Mouse (Mus musculus): ENCODE measurements around the gene Pidd1.
A peak's percentile ranks its signal among the peaks of the same experiment; 100 is the strongest.

Pidd1 gene

GRCm38 (mm10) chr7:141435856-141436522, 7.8 kb downstream of the Pidd1 start:
- no peak for DNase-seq (ENCODE audit: low spot score)

DNA sequence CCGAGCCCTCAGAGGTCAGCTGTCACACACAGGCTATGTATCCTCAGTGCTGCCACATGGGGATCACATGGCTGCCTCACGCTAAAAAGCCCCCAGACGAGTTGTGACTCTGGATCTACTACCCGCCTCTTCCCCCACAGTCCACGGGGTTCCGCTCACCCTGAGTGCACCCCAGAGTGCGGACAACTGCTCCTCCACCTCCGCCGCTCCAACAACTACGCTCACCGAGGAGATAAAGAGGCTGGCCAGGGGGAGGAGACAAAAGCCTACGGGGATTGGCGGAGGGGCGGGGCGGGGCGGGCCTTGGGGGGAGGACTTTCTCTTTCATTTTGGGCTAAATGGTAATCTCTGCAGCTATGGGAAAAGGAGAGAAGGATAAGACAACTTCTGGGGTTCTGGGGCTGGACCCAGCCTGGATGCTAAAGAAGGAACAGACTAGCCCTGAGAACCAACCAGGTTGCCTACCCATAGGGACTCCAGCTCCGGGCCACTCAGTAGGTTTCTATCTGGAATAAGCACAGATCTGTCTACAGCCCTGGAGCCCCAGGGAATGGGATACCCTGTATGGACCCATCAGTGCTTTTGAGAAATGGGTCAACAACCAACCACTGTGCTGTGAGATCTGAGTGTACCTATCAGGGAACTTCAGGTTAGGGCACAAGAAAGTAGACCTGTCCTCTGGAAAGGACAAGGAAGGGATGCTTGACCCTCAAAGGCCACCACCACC, 8.5 kb downstream of the Pidd1 start:
- no peak for DNase-seq (ENCODE audit: low spot score)

- peak; percentile 66 for DNase-seq (ENCODE audit: low spot score)
These were observed 9.4 kb downstream of the Pidd1 start for GRCm38 (mm10) chr7:141434464-141434863.

GRCm38 (mm10) chr7:141433517-141434400, 10.1 kb downstream of the Pidd1 start:
- DNase-seq (ENCODE audit: low spot score): no peak

GRCm38 (mm10) chr7:141432741-141433516, 10.9 kb downstream of the Pidd1 start:
- DNase-seq (ENCODE audit: low spot score): no peak

DNA sequence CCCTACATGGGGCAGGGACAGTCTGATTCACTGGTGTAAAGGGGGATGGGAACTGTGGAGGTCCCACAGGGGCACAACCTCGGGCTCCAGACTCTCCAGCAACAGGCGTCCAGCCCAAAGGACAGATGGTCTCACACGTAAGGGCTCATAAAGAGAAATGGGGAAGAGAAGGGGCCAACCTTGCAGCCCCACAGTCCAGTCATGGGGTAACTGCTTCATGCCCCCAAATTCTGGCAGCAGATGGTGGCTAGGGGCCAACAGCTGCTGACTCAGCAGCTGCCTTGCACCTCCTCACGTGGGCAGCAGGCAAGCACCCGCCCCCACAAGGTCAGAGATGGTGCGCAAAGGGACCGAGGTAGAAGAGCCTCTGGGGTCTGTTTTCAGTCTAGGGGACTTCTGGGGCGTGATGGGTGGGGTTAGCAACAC, 11.6 kb downstream of the Pidd1 start:
- no peak for DNase-seq (ENCODE audit: low spot score)

DNA sequence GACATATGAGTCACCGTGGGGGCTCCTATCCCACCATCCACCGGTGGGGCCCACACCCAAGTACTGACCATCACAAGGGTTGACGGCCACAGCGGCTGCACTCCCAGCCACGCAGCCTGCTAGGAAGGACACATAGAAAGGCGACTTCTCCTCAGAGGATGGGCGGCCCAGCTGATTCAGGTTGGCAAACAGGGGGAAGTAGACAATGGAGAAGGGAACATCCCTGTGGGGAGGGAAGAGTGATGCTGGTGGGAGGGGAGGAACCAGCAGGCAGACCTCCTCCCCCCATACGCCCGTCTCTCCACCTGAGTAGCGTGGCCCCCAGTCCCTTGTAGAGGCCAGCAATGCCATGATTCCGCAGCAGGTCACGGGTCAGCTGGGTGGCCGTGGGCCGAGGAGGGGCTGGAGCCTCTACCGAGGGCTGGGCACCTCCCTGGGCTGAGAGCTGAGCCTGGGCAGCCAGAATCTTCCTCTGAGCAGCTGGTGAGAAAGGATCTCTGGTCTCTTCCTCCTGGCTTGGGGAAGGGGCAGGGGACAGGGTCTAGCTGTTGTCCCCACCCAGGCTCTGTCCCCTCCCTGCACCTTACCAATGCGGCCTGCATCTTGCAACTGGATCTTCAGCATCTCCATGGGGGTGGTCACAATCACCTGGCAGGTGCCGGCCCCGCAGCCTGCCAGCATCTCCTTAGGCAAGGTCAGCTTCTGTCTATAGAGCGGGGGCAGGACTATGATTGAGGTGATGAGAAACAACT, 12.2 kb downstream of the Pidd1 start:
- DNase-seq (ENCODE audit: low spot score): no peak

DNA sequence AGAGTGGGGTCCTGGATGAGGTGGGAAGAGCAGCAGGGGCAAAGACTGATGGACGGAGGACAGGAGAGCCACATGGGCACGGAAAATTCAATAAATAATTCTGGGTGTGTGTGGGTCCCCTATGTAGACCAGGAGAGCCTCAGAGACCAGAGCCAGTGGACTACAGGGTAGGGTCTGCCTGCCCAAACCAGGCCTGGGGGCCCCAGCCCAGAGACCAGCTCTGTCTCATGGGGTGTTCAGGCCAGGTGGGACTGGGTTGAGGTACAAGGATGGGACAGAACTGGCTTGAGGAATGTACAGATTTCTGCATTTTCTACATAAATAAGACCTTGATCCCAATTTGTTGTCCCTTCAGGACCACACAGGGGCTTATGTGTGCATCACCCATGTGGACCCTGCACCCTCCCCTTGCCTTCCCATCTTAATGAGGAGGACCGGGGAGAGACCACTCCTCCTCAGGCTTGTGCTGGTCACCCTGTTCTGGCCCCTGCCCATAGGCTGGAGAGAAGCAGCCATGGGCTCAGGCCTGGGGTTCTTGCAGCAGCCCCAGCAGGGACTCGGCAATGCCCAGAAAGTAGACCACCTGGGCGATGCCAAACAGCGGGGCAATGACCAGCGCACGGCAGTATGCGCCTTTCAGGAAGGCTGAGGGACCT, 13.1 kb downstream of the Pidd1 start:
- no peak for DNase-seq (ENCODE audit: low spot score)

DNA sequence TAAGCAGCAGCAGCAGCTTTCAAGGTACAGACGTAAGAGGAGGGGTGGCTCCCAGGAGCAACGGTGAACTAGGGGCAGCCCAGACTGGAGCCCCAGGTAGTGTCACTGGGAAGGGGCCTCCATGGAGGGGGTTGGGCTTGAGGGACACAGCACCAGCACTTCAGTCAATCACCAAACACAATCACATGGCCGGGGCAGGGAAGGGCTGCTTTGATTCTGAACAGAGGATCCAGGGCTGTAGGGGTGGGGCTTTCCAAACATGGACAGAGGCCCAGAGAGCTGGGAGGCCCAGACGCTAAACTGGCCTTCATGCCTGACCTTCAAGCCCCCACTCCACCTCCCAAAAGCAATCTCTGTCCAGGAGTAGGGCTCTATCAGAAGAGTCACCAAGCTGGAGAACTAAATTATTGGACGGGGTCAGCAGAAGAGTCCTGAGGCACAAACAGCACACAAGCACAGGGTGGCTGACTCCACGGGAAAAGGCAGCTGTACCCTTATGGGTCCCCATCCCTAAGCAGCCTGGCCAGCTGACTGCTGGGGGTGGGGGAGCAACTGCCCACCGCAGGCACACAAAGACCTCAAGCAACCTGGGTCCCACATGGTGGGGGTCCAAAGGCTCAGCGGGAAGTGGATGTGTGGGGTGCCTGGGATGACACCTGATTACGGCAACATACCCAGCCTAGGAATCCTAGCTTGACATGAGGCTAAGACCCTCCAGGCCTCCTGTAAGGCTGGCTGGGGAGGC, 13.8 kb downstream of the Pidd1 start:
- no peak for DNase-seq (ENCODE audit: low spot score)

DNA sequence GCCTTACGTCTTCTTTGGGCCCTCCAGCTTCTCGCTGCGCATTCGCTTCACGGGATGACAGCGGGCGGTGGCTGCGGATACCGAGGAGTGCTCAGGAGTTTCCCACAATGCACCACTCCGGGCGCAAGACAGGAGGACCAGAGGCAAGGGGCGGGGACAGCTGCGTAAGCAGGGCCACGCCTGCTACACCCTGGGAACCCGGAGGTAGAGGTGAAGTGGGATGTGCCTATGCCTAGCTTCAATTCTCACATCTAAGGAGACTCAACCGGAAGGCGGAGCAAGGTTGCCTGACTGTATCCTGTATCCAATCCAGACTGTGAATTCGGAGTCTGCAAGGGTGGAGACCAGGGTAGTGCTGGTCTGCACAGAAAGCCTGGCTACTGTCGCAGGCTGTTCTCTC, 14.5 kb downstream of the Pidd1 start, which contains the start of gene Cend1:
TSS of gene Cend1 (minus strand) at position 182 of the 400 bp plus-strand sequence.
- peak; percentile 89 for DNase-seq (ENCODE audit: low spot score)

DNA sequence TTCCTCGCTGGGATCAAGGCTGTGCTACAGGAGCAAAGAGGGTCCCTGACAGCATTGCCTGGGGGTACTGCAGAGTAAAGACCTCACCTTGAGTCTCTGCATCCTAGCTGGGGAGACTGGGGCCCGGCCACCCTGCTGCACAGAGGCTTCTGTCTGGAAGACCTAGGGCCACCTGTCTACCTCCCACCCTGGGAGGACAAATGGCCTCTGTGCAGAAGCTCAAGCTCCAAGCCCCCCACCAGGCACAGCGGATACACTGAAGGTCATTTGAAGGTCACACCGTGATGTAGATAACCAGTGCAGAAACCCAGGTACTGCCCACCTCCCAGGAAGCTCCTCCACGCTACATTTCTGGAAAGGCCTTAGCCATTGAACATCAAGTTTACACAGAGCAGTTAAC, 15.1 kb downstream of the Pidd1 start:
- DNase-seq (ENCODE audit: low spot score): no peak

DNA sequence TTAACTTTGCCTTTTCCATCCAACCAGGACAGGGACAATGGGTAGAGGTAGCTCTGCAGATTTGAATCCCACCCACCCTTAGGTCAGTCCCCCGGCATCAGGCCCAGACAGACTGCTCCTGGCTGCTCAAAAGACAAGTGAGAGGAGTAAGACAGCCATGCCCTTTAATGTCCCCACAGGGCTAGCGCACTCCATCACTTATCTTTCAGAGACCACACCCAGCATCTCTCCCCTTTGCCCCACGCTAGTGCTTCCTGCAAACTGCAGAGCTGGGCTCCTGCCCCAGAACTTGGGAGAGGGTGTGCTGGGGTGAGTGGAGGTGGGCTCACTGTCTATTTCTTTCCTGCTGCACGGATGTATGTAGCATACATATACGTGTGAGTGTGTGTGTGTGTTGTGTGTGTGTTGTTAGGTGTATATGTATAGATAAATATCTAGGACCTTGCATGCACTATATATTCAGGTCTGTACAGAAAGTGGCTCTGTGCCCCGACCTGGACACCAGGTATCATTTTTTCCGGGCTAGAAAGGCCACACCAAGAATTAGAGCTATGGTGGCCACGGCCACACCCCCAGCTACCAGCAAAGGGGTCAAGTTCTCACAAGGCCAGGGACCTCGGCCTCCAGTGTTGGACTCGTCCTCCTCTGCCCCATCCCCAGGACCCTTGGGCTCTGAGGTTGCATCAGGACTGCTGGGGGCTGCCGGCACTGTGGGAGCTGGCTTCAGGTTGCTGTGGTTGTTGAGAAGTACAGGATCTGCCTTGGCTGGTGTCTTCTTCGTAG, 16.7 kb downstream of the Pidd1 start:
- DNase-seq (ENCODE audit: low spot score): no peak

- DNase-seq (ENCODE audit: low spot score): no peak
These were observed 20.0 kb downstream of the Pidd1 start for GRCm38 (mm10) chr7:141423811-141424210.

- DNase-seq (ENCODE audit: low spot score): no peak
These were observed 23.7 kb downstream of the Pidd1 start for GRCm38 (mm10) chr7:141420030-141420702.

DNA sequence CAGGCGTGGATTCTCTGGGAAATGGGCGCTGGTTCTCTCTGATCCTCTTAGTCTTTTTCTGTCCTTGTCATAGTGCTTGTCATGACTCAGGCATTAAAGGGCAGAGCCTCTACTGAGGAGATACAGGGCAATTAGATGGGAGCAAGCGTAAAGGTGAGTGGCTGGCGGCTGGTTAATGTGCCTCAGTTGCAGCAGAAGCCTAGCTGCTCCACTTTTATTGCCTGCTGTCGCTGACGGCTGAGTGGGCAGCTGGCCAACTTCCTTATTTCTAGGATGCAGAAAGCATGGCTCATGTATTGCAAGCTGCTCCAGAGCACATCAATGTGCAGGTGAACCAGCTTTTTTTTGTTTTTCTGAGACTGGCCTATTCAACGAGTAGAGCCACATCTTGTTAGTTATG, 24.9 kb downstream of the Pidd1 start:
- no peak for DNase-seq (ENCODE audit: low spot score)

DNA sequence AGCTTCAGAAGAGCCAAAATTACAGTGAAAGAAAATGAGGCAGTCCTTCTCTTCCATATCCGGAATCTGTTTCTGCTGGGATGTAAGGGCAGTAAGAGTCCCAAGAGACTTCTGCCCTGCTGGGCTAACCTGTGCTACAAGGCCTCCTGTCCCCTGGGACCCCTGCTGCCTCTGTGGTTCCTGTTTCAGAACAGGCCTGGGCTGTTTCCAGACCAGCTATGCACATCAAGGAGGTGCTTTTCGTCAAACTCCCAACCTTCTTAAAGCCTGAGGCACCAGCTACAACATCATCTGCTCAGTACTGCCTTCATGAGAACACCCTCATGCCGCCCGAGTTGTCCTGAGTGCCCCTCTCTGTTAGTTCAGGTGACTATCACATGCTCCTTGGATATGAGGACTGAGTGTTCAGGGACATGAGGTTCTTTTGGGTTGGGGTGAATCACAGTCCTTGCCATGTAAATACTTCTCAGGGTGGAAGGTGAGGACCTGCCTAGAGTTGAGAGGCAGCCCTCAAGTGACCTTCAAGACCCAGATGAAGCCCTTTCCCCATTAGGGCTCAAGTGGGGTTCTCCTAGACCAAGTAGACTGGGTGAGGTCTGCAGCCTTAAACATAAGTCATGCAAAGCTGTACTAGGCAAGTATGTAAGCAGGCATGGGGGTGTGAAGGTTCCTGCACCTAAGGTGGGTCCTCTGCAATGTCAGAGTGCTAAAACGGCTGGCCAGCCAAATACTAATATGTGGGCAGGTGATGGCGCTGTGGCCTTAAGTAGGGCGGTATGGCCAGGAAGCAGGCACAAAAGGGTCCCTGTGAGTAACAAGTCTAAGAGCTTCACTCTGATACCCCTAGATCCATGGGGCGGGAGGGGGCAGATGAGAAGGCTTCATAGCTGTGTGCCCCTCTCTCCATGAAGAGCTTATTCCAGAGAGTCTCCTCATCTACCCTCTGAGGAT, 25.8 kb downstream of the Pidd1 start:
- no peak for DNase-seq (ENCODE audit: low spot score)

DNA sequence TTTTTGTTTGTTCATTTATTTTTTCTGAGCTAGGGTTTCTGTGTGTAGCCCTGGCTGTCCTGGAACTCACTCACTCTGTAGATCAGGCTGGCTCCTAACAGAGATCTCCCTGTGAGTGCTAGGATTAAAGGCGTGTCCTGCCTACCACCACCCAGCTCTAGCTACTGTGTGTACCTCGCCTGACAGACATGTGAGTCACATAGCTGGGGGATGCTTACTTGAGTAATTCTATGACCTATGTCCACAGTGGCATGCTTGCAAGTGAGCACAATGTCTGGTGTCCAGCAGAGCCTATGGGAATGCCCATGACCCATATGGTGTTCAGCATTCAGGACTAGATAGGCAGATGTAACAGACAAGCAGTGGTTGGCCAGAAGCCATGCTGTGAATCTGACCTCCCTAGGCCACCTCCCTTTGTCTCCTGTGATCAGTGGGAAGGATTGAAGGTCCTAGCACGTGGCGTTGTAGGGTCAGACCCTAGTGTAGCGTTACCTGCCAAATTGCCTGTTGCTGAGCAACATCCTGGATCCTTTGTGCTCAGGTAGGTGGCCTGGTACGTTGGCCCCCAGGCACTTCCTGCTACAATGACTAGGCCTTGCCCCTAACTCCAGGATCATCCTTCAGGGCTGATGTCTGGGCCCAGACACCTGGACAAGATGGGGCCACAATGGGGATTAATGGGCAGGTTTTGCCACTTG, 27.5 kb downstream of the Pidd1 start:
- no peak for DNase-seq (ENCODE audit: low spot score)

Measured in layer of hippocampus, adult 11-12 months (tissue).